Mouse (Mus musculus) midbrain, embryonic 10.5 days (tissue): ENCODE measurements around the gene Vcl. TPM values are rescaled to one million over a fixed set of nuclear protein-coding genes. Genes with fewer than 3 reads are reported as not detected.

Experiments
- DNase-seq: peaks from one replicate; pipeline ENCODE4 v3.0.0-alpha.2; 2017; ENCODE audit warnings: low spot score
- H3K27ac ChIP-seq: fragments of 300-500 bp; sonication (generic); replicated peaks from 2 replicates; pipeline ENCODE4 v1.5.1; 2016; ENCODE audit warnings: mild to moderate bottlenecking
- H3K27me3 ChIP-seq: fragments of 300-500 bp; sonication (generic); 2 replicates; pipeline ENCODE4 v1.6.1; 2016; ENCODE audit warnings: low read depth, mild to moderate bottlenecking; ENCODE audit not compliant: poor library complexity, severe bottlenecking
- H3K36me3 ChIP-seq: fragments of 300-500 bp; sonication (generic); 2 replicates; pipeline ENCODE4 v1.6.1; 2016; ENCODE audit warnings: mild to moderate bottlenecking, moderate library complexity
- H3K4me1 ChIP-seq: fragments of 300-500 bp; sonication (generic); 2 replicates; pipeline ENCODE4 v1.6.1; 2016
- H3K4me3 ChIP-seq: fragments of 300-500 bp; sonication (generic); 2 replicates; pipeline ENCODE4 v1.5.1; 2016; ENCODE audit warnings: mild to moderate bottlenecking, moderate library complexity
- H3K9me3 ChIP-seq: fragments of 300-500 bp; sonication (generic); replicated peaks from 2 replicates; pipeline ENCODE4 v1.6.1; 2016; ENCODE audit warnings: mild to moderate bottlenecking
- WGBS: fragments of 180-500 bp; shearing (Covaris S2); methylation state at CpG from one replicate; pipeline ENCODE4 v1.1.7; 2016; 5-methylcytosine and 5-hydroxymethylcytosine counted together
- polyA plus RNA-seq: library from polyadenylated mRNA; unstranded; fragments of >200 nt; fragmentation: Nextera tagmentation; extraction: Ambion mirVana; gene quantifications from 2 replicates; pipeline ENCODE4 v1.2.1, GENCODE M21; 2016

Gene Vcl
- polyA plus RNA-seq, 1 experiment from 2014 or later = 30.1 TPM

GRCm38 (mm10) chr14:20962466-20962865 lies 33.3 kb downstream of the Vcl start:
- H3K4me3 ChIP-seq = no peak overlapping the region
- no peaks in the 10 kb centered on the region for H3K9me3 ChIP-seq
- 82% methylated on average over 1 of the region's 1 CpGs for WGBS
- no peak overlapping the region for H3K27ac ChIP-seq
- H3K4me1 ChIP-seq = 0 out of 2 replicates have a peak, but pooled peaks cover 3% of the 10 kb centered on the region
- H3K36me3 ChIP-seq = no peaks in the 10 kb centered on the region
- DNase-seq = no peak
- H3K27me3 ChIP-seq = no peaks in the 10 kb centered on the region

DNA sequence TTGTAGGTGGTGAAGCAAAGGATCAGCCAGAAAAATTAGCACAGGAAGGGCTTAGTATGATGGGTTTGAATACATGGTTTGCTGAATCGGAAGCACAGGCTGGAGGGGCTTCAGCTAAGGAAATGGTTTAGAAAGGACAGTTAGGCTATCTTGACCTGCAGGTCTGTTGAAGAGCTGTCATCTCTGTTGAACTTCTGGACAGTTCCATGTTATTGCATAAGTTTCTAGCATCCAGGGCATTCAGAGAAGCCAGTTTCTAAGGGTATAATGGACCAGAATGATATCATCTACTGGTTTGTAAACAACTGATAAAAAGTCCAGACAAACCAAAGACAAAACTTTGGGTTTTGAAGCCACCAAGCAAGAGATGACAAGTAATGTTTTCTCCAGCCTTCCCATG lies 33.7 kb downstream of the Vcl start:
- Histone ChIP-seq H3K9me3 (no peaks in the 10 kb centered on the region), H3K4me3 (no peak overlapping the region), H3K27me3 (no peaks in the 10 kb centered on the region), H3K4me1 (0 out of 2 replicates have a peak, but pooled peaks cover 4% of the 10 kb centered on the region), H3K36me3 (no peaks in the 10 kb centered on the region), H3K27ac (no peak overlapping the region)
- DNase-seq = no peak
- WGBS = 93% methylated on average over 1 of the region's 1 CpGs

DNA sequence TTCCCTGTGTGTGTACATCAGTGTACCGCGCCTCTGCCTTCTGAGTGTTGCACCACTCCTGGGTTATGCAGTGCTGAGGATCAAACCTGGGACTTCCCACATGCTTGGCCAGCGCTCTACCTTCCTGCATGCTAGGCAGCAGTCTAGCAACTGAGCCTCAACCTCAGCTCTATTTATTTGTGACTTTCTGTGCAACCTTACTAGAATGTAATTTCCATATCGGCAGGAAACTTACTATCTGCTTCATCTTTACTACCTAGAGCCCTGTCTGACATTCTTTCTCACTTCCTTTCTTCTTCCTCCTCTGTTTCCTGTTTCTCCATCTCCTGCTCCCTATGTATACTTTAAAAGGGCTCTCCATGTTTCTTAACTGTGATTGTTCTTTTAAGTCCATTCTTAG lies 34.7 kb downstream of the Vcl start:
- no peaks in the 10 kb centered on the region for H3K27me3 ChIP-seq
- H3K9me3 ChIP-seq = no peaks in the 10 kb centered on the region
- no peaks in the 10 kb centered on the region for H3K36me3 ChIP-seq
- no peak overlapping the region for H3K27ac ChIP-seq
- peaks cover 12% of the 10 kb centered on the region for H3K4me1 ChIP-seq
- H3K4me3 ChIP-seq = no peak overlapping the region
- DNase-seq = no peak
- 93% methylated on average over 4 of the region's 4 CpGs for WGBS

GRCm38 (mm10) chr14:20964285-20964684 lies 35.1 kb downstream of the Vcl start:
- Histone ChIP-seq H3K27me3 (no peaks in the 10 kb centered on the region), H3K27ac (no peak overlapping the region), H3K4me1 (peaks cover 16% of the 10 kb centered on the region), H3K4me3 (no peak overlapping the region), H3K36me3 (no peaks in the 10 kb centered on the region), H3K9me3 (no peaks in the 10 kb centered on the region)
- WGBS = 86% methylated on average over 2 of the region's 2 CpGs
- no peak for DNase-seq

GRCm38 (mm10) chr14:20966959-20967670 lies 37.9 kb downstream of the Vcl start:
- Histone ChIP-seq H3K27ac (no peak overlapping the region), H3K36me3 (no peaks in the 10 kb centered on the region), H3K4me3 (no peak overlapping the region), H3K9me3 (no peaks in the 10 kb centered on the region), H3K4me1 (peaks cover 16% of the 10 kb centered on the region), H3K27me3 (no peaks in the 10 kb centered on the region)
- no peak for DNase-seq
- 94% methylated on average over 3 of the region's 3 CpGs for WGBS

GRCm38 (mm10) chr14:20969066-20969465 lies 39.9 kb downstream of the Vcl start:
- Histone ChIP-seq H3K4me1 (peaks cover 16% of the 10 kb centered on the region), H3K36me3 (no peaks in the 10 kb centered on the region), H3K27me3 (no peaks in the 10 kb centered on the region), H3K4me3 (no peak overlapping the region), H3K9me3 (no peaks in the 10 kb centered on the region), H3K27ac (no peak overlapping the region)
- 87% methylated on average over 1 of the region's 1 CpGs for WGBS
- DNase-seq = no peak

- Histone ChIP-seq H3K36me3 (no peaks in the 10 kb centered on the region), H3K4me1 (peaks cover 16% of the 10 kb centered on the region), H3K4me3 (no peak overlapping the region), H3K27me3 (no peaks in the 10 kb centered on the region), H3K27ac (no peak overlapping the region), H3K9me3 (no peaks in the 10 kb centered on the region)
- 70% methylated on average over 6 of the region's 6 CpGs for WGBS
- no peak for DNase-seq
Observed at GRCm38 (mm10) chr14:20970389-20970788, 41.2 kb downstream of the Vcl start.

DNA sequence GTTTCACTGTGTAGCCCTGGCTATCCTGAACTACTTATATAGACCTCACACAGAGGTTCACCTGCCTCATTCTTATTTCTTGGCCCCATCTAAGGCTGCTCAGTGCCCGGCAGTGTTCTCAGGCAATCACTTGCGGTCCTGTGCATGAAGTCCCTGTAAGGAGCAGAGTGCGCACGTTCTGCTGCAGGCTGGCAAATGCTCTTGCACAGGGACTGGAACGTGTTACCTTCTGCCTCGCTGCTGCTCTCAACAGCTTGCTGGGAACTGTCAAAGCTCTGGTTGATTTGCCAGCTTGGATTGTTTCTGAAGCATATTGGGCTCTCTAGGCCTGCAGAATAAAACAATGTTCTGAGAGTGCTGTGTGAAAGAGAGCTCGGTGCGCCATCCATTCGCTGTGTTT lies 41.7 kb downstream of the Vcl start:
- no peaks in the 10 kb centered on the region for H3K36me3 ChIP-seq
- no peaks in the 10 kb centered on the region for H3K27me3 ChIP-seq
- no peak overlapping the region for H3K4me3 ChIP-seq
- peaks cover 16% of the 10 kb centered on the region for H3K4me1 ChIP-seq
- H3K27ac ChIP-seq = no peak overlapping the region
- 88% methylated on average over 9 of the region's 9 CpGs for WGBS
- DNase-seq = no peak
- no peaks in the 10 kb centered on the region for H3K9me3 ChIP-seq

DNA sequence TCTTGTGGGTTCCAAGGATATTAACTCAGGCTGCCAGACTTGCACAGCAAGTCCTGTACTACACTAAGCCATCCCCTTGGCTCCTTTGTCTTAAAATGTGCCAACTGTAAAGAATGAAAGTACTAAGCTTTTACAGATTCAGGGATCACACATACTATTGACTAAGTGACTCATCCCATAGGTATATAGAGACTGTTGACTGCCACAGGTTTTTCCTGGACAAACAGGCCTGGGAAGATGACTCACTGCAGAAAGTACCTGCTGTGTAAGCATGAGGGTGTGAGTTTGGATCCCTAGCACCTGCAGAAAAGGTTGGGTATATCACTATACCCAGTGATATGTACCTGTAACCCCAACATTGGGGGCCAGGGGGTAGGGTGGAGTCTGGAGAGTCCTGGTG lies 44.6 kb downstream of the Vcl start:
- Histone ChIP-seq H3K4me1 (peaks cover 5% of the 10 kb centered on the region), H3K27ac (no peak overlapping the region), H3K4me3 (no peak overlapping the region), H3K36me3 (no peaks in the 10 kb centered on the region), H3K27me3 (no peaks in the 10 kb centered on the region), H3K9me3 (no peaks in the 10 kb centered on the region)
- DNase-seq = no peak

DNA sequence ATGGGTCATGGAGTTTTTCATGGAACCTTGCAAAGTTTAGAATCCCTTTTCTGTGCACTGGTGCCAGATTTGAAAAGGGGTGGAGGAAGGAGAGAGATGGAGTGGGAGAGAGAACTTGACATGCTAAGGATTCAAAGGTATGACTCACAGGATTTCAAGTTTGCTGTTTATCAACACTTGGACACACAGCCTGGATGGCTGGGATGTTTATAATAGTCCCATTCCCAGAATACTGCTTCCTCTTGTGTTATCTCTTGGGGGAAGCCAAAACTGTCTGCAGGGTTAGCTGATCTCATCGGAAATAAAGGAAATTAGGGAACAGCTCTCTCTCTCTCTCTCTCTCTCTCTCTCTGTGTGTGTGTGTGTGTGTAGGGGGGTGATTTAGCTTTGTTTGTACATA lies 47.5 kb downstream of the Vcl start:
- H3K4me1 ChIP-seq = no peaks in the 10 kb centered on the region
- H3K9me3 ChIP-seq = no peaks in the 10 kb centered on the region
- H3K36me3 ChIP-seq = no peaks in the 10 kb centered on the region
- DNase-seq = no peak
- WGBS = 80% methylated on average over 1 of the region's 1 CpGs
- H3K27ac ChIP-seq = no peak overlapping the region
- no peak overlapping the region for H3K4me3 ChIP-seq
- no peaks in the 10 kb centered on the region for H3K27me3 ChIP-seq

DNA sequence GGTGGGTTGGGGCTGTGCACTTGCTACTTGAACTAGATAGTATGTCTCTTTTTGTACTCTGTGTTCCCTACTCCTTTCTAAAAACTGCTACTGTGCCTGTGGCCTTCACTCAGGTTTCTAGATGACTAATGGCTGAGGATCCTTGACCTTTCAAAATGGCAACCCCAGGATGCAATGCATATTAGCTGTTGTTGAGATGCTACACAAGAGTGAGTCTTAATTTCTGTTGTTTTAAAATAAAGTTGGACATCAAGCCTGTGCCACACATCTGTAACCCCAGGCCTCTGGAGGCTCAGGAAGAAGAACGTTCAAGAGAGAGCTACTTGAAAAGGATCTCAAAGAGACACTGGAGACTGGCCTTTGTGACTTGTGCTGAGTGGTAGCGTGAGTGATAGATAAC lies 48.5 kb downstream of the Vcl start:
- WGBS = 84% methylated on average over 2 of the region's 2 CpGs
- Histone ChIP-seq H3K4me3 (no peak overlapping the region), H3K4me1 (no peaks in the 10 kb centered on the region), H3K27ac (no peak overlapping the region), H3K36me3 (peaks cover 3% of the 10 kb centered on the region; the same call in 1 of the 2 replicates), H3K9me3 (no peaks in the 10 kb centered on the region), H3K27me3 (no peaks in the 10 kb centered on the region)
- no peak for DNase-seq

DNA sequence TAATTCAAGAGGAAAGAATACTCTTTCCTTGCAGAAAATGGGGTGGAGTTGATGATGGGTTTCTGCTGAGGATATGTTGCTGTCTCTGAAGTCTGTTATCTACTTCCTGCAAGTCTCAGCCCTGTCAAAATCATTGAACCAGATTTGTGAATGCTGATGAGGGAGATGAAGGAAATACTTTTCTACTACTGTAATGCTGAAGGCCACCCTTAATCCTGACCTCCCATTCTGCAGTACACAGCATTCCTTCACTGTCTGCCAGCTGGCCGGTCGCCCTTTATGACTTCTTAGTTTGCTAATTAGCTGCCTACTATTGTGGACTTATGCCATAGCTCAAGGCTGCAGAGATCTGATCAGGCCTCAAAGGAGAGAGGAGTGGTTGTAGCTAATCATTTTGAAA lies 54.6 kb downstream of the Vcl start:
- Histone ChIP-seq H3K36me3 (peaks cover 4% of the 10 kb centered on the region; the same call in 1 of the 2 replicates), H3K4me3 (no peak overlapping the region), H3K27ac (no peak overlapping the region), H3K27me3 (no peaks in the 10 kb centered on the region), H3K9me3 (no peaks in the 10 kb centered on the region), H3K4me1 (no peaks in the 10 kb centered on the region)
- DNase-seq = no peak
- 83% methylated on average over 2 of the region's 2 CpGs for WGBS

DNA sequence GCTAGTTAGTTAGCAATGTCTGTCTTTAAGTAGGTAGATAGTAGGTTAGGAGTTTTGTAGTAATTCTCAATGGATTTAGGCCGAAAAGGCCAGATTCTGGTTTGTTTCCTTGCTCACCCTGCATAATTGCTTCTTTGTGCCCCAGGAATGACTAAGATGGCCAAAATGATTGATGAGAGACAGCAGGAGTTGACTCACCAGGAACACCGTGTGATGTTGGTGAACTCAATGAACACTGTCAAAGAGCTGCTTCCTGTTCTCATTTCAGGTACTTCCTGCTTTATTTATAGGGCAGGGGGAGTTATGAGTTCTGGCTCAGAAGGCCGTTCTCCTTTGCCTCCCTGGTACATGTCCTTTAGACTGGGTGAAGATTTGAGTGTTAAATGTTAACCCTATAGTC lies 56.3 kb downstream of the Vcl start:
- Histone ChIP-seq H3K4me1 (no peaks in the 10 kb centered on the region), H3K27me3 (no peaks in the 10 kb centered on the region), H3K9me3 (no peaks in the 10 kb centered on the region), H3K27ac (no peak overlapping the region), H3K36me3 (peaks cover 4% of the 10 kb centered on the region; the same call in 1 of the 2 replicates), H3K4me3 (no peak overlapping the region)
- 80% methylated on average over 3 of the region's 3 CpGs for WGBS
- no peak for DNase-seq

DNA sequence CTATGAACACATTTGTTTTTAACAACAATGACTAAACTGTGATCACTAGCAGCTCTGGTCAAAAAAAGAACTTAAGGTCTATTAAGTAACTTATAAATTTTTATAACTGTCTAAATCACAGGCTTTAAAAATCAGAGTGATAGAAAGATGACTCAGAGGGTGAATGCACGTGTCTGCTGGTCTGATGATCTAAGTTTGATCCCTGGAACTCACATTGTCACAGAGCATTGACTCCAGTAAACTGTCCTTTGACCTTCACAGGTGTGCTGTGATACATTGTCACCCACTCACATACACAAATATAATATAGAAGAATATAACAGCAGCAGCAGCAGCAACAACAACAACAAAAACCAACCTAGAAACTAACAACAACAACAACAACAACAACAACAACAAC lies 62.3 kb downstream of the Vcl start:
- no peaks in the 10 kb centered on the region for H3K27me3 ChIP-seq
- no peaks in the 10 kb centered on the region for H3K9me3 ChIP-seq
- no peak overlapping the region for H3K27ac ChIP-seq
- DNase-seq = no peak
- no peak overlapping the region for H3K4me3 ChIP-seq
- H3K36me3 ChIP-seq = peaks cover 11% of the 10 kb centered on the region
- no peaks in the 10 kb centered on the region for H3K4me1 ChIP-seq
- 96% methylated on average over 1 of the region's 1 CpGs for WGBS
